Mouse (Mus musculus): Measurements from ENCODE around the gene Asb4. TPM values are rescaled to one million over a fixed set of nuclear protein-coding genes. Genes with fewer than 3 reads are reported as not detected.
"Not testable (repeated sequence)": the region's sequence is repeated elsewhere in the genome, so short reads cannot be mapped to it uniquely, and the experiment has no call there.

Asb4 gene
- under 1 TPM; 0.41 to 0.86 TPM for total RNA-seq (2021)
- long read RNA-seq, experiment 1, partial matches to known transcripts, result 1 of 1 reads
- long read RNA-seq, experiment 1, other reads (novel, unspliced or antisense), result 0 of 1 reads
- long read RNA-seq, experiment 2, partial matches to known transcripts, result 2 of 2 reads
- long read RNA-seq, experiment 2, other reads (novel, unspliced or antisense), result 0 of 2 reads

DNA sequence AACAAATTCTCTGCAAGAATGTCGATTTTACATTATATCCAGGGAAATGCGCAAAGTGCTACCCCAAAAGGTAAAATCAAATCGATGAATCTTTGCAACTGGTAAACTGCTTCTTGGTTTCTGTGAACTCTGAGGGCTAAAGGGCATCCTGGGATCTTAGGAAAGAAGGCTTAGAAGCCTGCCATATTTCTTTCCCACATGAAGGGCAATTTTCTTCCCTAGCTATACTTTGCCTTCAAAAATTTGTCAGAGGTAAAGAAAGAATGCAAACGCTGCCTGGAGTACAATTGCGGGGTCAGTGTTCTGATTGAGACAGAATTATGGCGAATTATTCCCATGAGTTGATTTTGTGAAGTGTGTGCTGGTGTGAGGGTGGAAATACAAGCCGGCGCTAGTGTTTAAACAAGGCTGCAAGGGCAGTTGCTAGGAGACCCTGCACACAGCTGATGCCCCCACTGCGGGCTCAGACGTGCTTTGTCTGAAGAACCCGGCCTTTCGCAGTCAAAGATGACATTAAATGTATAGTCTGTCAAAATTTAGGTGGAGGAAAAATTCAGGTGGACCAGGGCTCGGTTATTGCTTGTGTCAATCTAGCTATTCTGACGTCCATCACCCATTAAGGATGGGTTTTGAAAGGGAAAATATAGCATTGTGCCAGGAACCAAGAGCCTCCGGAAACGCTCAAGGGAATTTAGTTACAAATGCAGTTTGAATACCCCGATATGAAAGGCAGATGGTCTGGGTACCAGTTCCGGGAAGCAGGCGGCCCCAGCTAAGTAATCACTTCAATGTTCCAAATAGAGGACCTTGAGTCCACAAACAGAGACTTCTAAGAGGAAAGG lies at the start of gene Asb4:
TSS of gene Asb4 (plus strand) at position 51 of the 842 bp plus-strand sequence.
- DNase-seq (ENCODE audit: low spot score in 2 of 2), result peak; percentile 24 to 28

DNA sequence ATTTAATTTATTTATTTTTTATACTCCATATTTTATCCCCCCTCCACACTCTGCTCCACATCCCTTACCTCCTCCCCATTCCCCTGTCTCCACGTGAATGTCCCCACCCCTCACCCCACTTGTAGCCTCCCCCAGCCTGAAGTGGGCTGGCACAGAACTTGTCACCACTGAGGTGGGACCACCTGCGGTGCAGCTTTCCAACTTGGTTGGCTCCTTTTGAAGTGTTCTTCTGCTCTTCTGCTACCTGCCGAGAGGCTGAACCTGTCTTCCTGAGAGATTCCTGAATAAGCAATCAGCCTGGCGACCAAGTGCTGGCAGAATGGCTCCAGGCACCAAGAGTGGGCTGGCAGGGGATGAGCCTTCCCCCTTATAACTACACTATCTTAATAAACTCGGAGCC lies 49.2 kb upstream of the Asb4 start:
- DNase-seq (ENCODE audit: low spot score in 2 of 2), result no peak

DNA sequence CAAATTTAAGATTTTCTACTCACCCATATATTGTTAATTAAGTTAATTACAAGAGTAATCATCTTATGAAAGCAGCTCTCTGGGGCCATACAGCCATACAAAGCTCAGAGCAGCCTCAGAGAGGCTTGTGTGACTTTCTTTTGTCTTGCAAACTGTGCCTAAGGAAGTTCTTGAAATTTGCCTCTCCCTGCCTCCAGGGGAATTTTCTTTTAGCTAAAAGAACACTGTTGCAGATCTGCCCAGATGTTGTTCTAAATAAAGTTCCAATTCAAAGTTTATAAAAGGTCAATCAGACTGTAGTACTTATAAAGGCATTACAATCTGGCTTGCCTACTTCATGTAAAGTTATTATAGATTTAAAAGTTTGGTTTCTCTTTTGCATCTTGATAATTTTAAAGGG lies 47.2 kb upstream of the Asb4 start:
- DNase-seq (ENCODE audit: low spot score in 2 of 2), result not testable (repeated sequence)

DNA sequence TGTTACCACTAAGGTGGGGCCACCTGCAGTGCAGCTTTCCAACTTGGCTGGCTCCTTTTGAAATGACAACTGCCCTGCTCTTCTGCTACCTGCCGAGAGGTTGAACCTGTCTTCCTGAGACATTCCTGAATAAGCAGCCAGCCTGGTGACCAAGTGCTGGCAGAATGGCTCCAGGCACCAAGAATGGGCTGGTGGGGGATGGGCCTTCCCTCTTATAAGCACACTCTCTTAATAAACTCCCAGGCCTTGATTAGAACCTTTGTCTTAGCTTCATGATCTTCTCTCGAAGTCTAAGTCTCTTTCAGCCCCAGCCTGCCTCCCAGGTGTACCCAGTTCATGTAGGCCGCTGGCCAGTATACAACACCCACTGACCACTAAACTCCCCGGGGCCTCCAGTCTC lies 44.4 kb upstream of the Asb4 start:
- DNase-seq (ENCODE audit: low spot score in 2 of 2), result not testable (repeated sequence)

DNA sequence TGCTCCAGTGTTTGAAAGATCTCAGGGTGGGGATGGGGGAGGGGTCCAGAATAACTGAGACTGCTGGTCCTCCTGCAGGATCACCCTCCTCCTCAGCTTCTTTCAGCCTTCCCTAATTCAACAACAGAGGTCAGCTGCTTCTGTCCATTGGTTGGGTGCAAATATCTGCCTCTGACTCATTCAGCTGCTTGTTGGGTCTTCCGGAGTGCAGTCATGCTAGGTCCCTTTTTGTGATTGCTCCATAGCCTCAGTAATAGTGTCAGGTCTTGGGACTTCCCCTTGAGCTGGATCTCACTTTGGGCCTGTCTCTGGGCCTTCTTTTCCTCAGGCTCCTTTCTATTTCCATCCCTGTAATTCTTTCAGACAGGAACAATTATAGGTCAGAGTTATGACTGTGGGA lies 43.9 kb upstream of the Asb4 start:
- DNase-seq (ENCODE audit: low spot score in 2 of 2), result not testable (repeated sequence)

DNA sequence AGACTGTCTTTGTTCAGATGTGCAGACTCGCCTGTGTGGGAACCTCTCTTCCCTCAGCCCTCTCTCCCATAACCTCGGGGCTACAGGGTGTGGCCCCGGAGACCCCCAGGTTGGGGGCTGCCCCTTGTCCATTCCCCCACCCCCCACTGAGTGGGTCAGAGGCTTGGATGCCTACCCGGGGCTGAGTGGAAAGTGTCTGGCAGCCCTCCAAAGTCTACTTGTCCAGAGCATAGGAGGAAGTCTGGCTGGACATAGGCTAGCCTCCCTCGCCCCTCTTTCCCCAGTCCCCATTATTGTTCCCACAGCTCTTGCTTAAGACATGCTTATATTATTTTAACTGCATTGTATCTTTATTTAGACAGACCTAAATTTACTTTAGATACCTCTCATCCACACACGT lies 38.9 kb upstream of the Asb4 start:
- no peak for DNase-seq (ENCODE audit: low spot score in 2 of 2)

DNA sequence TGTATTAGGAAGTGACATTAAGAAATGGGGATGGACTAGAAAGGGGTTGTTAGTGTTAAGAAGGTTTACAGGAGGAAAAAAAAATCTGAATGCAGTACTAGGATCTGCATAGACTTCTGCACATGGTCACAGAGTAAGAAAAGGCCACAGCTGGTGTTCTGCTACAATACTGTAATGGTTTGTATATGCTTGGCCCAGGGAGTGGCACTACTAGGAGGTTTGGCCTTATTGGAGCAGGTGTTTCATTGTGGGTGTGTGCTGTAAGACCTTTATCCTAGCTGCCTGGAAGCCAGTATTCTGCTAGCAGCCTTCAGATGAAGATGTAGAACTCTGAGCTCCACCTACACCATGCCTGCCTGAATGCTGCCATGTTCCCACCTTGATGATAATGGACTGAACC lies 25.3 kb upstream of the Asb4 start:
- DNase-seq (ENCODE audit: low spot score in 2 of 2), result no peak

DNA sequence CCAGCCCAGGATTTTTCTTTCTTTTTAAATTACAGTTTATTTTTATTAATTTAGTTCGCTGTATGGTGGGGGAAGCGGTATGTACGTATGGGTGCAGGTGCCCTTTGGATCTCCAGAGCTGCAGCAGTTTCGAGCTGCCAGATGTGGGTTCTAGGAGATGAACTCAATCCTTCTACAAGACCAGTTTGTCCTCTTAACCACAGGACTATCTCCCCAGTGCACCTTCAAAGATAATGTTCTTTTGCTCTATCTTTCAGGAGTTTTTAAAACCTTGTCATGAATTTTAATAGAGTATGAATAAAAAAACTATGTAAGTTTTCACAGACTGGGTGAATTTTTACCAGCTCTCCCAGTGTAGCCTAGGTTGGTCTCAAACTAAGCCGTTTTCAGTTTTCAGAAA lies 22.8 kb upstream of the Asb4 start:
- no peak for DNase-seq (ENCODE audit: low spot score in 2 of 2)

DNA sequence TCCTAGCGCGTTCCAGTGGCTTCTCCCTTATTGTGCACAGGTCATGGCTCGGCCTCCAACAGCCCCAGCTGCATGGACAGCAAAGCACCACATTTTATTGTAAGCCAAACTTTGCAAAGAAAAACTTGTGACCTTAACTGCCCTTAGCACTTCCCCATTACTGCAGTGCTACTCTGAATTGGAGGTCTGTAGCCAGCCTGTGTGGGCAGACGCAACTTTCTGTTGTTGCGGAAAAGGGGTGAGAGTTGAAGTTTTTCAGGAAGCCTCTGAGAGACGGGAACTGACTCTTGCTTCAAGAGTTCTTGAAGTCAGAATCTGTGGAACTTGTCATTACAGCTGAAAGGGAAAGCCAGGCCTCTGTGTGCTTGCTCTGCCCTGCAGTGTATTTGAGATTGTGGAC lies 21.2 kb upstream of the Asb4 start:
- DNase-seq (ENCODE audit: low spot score in 2 of 2), result no peak

DNA sequence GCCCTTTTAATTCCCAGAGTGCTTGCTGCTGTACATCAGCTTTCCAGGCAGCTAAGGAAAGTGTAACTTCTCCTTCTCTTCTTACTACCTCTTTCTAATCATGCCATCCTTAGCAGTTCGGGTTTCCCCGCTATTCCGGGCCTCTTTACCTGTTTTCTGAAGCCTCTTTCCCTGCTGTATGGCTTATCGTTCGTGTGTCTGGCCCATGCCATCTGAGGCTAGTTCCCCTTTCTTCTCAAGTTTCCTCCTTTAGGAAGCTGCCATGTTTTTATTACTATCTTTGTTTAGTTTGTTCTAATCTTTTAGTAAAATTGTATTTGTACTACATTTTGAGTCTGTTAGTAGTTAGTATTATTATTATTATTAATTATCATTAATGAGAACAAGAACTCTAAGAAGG lies 17.3 kb upstream of the Asb4 start:
- no peak for DNase-seq (ENCODE audit: low spot score in 2 of 2)

DNA sequence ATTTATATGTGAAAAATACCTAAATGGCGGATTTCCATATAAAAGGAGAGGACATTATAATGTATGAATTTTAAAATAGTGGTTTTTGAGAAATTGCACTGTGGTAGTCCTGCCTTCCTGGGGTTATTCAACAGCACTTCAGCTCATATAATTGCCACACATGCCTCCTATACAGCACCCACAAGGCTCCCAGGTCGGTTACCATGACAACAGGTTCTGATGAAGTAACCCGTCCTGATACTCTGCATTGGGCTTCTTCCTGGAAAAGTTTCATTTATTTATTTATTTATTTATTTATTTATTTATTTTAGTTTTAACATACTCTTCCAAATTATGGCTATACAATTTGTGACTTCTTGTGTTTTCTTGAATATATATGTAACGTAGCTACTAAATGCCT lies 6.3 kb upstream of the Asb4 start:
- DNase-seq (ENCODE audit: low spot score in 2 of 2), result no peak

DNA sequence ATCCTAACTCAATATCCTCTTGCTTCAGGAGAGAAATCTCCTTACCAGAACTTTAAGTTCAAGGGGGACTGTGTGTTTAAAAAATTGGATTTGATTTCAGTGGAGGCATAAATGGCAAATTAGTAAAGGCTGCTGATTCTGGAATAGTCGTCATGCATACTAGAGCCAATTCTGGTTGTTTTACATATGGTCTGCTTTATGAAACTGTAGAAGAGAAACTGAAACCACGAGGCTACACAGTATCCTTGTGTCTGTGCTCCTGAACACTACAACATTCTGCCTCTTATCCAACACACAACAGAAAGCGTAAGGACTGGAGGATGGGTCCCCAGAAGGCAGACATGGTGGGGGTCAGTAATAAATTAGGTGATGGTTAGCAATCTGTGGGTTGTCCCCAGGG lies 4.1 kb upstream of the Asb4 start:
- DNase-seq (ENCODE audit: low spot score in 2 of 2), result no peak

DNA sequence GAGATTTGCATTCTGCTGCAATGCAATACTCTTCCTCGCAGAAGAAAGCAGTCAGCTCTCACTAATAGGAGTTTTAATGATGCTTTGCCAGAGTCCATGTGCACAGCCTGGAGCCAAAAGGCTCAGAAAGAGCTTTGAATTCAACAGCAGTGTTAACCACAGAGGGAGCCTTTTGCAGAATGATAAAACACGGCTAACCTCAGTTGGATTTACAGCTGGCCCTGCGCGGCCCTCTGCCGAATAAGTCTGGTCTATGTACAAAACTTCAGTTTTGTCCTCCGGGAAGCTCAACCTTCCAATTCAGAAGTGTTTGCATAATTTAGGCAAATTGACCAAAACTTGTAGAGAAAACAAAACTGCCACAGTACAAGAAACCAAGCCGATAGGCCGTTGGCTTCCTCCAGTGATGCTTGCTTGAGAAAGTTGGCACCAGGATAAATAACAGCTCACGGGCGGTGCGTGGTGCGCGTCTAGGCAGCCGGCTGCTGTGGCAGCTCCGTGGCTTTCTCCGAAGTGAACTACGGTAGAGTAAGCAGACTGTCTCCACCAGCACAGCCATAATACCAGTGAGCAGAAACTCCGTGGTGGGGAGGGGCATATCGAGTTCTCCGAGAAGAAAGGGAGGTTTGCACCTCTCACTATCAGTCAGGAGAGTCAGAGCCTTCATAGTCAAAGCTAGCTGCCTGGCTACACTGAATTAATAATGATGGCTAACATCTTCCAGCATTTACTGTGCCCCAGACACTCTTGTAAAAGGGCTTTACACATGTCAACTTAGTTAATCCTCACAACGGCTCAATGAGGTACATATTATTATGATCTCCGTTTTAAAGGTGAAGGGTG lies 3.2 kb upstream of the Asb4 start:
- peak; percentile 52 to 57 for DNase-seq (ENCODE audit: low spot score in 2 of 2)

DNA sequence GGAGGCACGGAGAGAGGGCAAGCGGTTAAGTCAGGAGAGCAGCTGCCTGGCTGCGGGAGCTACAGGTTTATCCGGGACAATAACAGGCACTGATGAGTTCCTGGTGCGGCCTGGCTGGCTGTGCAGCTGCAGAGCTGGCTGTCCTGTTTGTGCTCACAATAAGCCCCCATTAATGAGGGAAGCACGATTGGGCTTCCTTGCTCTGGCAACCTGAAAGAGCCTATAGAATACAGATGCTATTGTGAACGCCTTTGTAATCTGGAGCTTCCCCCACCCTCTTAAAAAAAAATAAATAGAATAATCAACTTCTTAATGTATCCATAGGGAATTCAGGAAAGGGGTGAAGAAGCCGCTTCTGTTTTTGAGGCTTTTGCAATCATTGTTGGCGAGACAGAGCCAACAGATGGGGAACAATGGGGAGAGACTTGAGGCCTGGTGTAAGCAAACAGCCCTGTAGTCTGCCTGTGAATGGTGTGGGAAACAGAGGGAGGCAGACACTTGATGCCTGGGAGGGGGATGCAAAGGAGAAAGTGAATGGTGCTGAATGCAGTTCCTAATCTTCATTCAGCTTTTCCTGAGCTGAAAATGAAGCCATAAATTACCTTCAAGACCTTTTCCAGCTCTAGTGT lies 2.4 kb upstream of the Asb4 start:
- DNase-seq (ENCODE audit: low spot score in 2 of 2), result no peak

DNA sequence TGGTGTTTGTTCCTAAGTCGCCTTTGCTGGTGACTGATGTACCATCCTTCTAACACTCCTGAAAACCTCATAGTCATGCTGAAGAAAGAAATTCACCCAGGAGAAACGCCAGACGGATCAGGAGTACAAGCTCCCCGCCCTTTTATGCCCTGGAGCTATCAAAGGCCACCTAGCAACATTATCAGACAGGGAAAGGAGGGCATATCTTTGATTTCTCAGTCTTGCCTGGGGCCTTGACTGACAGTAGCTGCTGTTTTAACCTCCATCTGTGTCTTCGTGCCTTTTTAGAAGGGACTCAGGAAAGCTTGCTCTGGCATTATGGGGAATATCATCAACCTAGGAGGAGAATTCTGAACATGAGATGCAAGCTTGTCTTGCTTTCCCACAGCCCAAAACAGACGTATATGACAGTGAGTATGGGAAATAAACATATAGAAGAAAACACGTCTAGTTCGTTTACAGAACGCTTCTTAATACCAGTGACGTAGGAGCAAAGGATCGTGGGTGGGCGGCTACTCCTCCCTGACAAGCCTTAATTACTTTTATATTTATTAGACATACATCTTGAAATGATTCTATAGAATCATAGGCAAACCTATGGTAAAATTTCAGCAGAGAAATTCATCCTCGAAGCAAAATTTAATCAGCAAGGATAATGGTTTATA lies 1.1 kb upstream of the Asb4 start:
- DNase-seq (ENCODE audit: low spot score in 2 of 2), result no peak

DNA sequence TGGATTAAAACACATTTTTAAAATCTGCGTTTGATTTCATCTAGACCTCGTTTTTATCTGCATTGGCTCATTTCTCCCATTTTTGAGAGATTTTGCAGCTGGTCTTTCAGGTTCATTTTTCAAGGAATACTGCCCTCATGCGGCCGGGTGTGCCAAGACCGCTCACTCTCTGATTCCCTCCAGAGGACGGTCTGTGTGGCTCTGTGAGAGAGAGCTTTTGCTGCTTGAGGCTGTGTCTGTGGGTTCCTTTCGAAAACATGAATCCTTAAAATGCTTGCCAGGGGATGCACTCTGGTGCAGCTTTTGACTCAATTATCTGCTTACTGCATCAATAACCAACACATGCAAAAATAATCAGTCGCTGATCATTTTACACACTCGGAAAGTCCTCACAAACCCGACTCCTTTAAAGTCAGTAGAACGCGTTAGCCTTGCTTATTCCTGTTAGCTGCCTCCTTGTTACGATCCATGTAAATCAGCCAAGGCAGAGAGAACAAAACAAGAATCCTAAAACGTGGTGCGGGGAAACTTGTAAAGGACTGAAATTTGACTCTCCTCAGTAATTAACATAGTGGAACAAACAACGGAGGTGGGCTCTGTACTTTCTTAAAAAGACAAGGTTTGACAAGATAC lies 487 bp upstream of the Asb4 start:
- peak; percentile 86 to 92 for DNase-seq (ENCODE audit: low spot score in 2 of 2)

DNA sequence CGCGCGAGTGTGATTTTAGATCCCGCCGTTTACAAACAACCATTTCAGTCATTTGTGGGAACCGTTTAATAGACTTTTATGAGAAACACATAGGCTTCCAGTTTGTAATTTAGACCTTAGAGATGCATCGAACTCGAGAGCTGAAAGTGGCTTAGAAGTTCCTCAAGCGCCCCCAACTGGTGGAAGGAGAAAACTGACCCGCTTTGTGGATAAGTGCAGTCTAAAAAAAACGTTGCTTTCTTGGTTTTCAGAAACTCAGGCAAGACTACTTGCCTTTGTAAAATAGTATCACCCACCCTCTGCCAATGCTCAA lies 948 bp downstream of the Asb4 start:
- peak; percentile 76 to 86 for DNase-seq (ENCODE audit: low spot score in 2 of 2)

DNA sequence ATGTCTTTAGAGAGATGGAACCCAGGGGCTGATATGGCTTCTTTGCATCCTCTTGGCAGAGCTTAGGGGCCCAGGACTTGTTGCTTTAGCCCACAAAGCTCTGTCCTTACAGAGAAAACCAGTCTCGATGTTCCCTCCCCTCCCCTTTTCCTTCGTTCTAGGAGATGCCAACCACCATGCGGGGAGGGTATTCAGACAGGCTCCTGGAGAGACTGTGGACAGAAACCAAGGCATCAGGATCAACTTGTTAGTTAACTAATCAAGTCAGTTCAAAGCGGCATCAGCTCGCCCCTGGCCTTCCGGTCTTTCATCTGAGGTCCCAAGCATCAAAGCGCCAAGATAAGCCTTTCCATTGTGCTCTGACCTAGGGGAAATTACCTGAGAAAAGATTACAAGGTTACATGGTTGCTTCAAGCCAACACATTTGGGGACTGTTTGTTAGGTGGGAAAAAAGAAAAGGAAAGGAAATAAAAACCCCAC lies 2.0 kb downstream of the Asb4 start:
- no peak for DNase-seq (ENCODE audit: low spot score in 2 of 2)

DNA sequence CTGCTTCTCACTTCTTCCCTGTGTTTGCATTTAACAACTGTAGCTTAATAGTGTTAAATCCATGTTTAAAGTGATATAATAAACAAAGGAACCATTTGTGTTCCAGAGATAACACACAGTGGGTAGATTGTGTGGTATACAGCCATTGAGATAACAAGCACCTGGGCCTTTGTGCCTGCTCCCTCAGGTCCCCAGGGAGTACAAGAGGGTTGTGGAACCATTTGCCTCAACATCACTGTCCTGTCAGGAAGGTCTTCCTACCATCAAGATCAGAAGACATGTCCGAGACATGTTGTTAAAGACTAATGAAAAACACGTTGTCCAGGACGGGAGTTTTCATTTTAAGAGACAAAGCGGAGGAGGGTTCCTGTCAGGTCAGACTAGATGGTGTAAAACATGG lies 3.3 kb downstream of the Asb4 start:
- DNase-seq (ENCODE audit: low spot score in 2 of 2), result no peak

DNA sequence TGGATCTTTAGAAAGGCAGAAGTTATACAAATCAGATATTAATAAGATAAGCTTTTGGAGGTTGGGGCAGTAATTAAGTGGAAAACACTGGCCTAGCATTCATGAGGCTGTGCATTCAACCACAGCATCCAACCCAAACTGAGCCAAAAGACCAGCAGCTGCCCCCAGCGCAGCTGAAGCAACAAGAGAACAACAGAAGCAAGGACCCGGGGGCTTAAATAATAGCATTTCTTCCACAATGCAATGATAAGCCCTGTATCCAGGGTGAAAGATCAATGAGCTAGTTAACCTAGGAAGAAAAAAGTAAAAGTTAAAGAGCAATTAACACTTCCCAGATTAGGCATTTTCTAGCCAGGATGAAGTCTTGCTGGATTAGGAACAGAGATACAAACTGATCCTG lies 4.2 kb downstream of the Asb4 start:
- DNase-seq (ENCODE audit: low spot score in 2 of 2), result no peak

DNA sequence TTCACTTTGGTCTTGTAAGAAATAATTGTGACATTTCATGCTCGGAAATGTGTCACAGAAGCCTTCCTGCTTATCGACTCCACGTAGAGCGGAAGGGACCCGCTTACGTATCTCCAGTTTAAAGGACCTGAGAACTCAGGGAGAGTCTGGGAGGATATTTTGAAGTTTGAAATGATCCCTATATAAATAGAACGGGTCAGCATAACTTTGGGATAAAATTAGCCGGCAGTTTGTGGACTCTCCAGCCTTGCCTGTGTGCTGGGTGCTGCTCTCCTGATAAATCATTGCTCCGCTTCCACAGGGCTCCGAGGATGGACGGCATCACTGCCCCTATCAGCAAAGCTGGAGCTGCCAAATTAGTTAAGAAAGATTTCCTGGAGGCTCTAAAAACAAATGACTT lies 7.1 kb downstream of the Asb4 start:
- DNase-seq (ENCODE audit: low spot score in 2 of 2), result no peak
